Mouse (Mus musculus) brain, embryonic 14.5 days (tissue): ENCODE data around the gene Gm42417.

Experiments
- CTCF ChIP-seq: fragments of 200-500 bp; IDR thresholded peaks from 2 replicates; pipeline ENCODE4 v1.5.1; 2012; ENCODE audit warnings: inconsistent platforms, mild to moderate bottlenecking, moderate library complexity, borderline replicate concordance; ENCODE audit not compliant: insufficient read depth, insufficient read length; ENCODE audit errors: extremely low read depth
- POLR2A ChIP-seq: fragments of 200-500 bp; IDR thresholded peaks from 2 replicates; pipeline ENCODE4 v1.6.1; 2012; ENCODE audit warnings: mild to moderate bottlenecking, inconsistent platforms, borderline replicate concordance; ENCODE audit not compliant: poor library complexity, insufficient read depth, insufficient read length, severe bottlenecking; ENCODE audit errors: extremely low read depth

DNA sequence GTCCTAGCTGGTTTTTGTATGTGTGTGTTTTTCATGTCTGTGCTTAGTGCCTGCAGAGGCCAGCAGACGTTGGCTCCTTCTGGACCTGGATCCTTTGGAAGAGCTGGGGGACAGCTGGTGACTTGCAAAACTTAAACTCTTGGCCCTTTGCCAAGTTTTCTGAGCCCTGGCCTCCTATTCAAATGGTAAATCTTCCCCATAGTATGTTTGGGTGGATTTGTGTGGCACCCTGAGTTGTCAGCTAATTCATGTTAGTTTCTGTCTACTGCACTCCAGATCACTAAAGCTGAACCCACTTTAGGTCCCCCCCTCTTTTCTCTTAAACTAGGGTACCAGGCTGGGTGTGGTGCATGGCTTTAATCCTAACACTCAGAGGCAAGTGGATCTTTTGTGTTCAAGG lies 10.9 kb downstream of the Gm42417 start:
- TF ChIP-seq CTCF = no peak
- TF ChIP-seq POLR2A = no peak
